Mouse (Mus musculus): ENCODE results near the gene Serpinb9g. TPM values are rescaled to one million over a fixed set of nuclear protein-coding genes. Genes with fewer than 3 reads are reported as not detected.
"Not testable (repeated sequence)": the region's sequence is repeated elsewhere in the genome, so short reads cannot be mapped to it uniquely, and the experiment has no call there.

Serpinb9g gene
- total RNA-seq (2021), result not detected
- long read RNA-seq, experiment 1, result 0 reads
- long read RNA-seq, experiment 2, result 0 reads

GRCm38 (mm10) chr13:33484490-33484889 is at the start of gene Serpinb9g:
Gene Serpinb9g, plus strand, starts transcription at chr13:33484790.
- DNase-seq, result not testable (repeated sequence)

- not testable (repeated sequence) for DNase-seq
Observed at GRCm38 (mm10) chr13:33483872-33484271, 718 bp upstream of the Serpinb9g start.

GRCm38 (mm10) chr13:33524629-33525028 is 40.0 kb downstream of the Serpinb9g start:
- no peak for DNase-seq

- DNase-seq, result no peak
Observed at GRCm38 (mm10) chr13:33532814-33533213, 48.2 kb downstream of the Serpinb9g start.

Other genes starting within 250 kb of the Serpinb9g start
- gene Serpinb9e, start 235.2 kb upstream of the Serpinb9g start, total RNA-seq (2021), result not detected
- not detected for gene Serpinb9f, start 160.7 kb upstream of the Serpinb9g start, total RNA-seq (2021)
- not detected for gene Gm11397, start 89.0 kb upstream of the Serpinb9g start, total RNA-seq (2021)
- not detected for gene Serpinb6d, start 176.6 kb downstream of the Serpinb9g start, total RNA-seq (2021)